Mouse (Mus musculus) liver, embryonic 15.5 days (tissue): ENCODE results near the gene Dhx32. TPM values are rescaled to one million over a fixed set of nuclear protein-coding genes. Genes with fewer than 3 reads are reported as not detected.
A peak's percentile ranks its signal among the peaks of the same experiment; 100 is the strongest.
"Not testable (repeated sequence)": the region's sequence is repeated elsewhere in the genome, so short reads cannot be mapped to it uniquely, and the experiment has no call there.

ENCODE experiments used
- ATAC-seq: fragments of 200-750 bp; cut with Nextera tagmentation; 2 replicates; pipeline ENCODE4 v1.8.0; 2017; ENCODE audit warnings: moderate number of reproducible peaks, mild to moderate bottlenecking, moderate library complexity; ENCODE audit not compliant: insufficient read depth
- H3K27ac ChIP-seq: fragments of 300-500 bp; sonication (generic); replicated peaks from 2 replicates; pipeline ENCODE4 v1.5.1; 2015; ENCODE audit warnings: mild to moderate bottlenecking, inconsistent platforms
- H3K27me3 ChIP-seq: fragments of 300-500 bp; sonication (generic); 2 replicates; pipeline ENCODE4 v1.6.1; 2015; ENCODE audit warnings: mild to moderate bottlenecking, inconsistent platforms
- H3K36me3 ChIP-seq: fragments of 300-500 bp; sonication (generic); replicated peaks from 2 replicates; pipeline ENCODE4 v1.6.1; 2015; ENCODE audit warnings: moderate library complexity, mild to moderate bottlenecking, inconsistent platforms
- H3K4me1 ChIP-seq: fragments of 300-500 bp; sonication (generic); replicated peaks from 2 replicates; pipeline ENCODE4 v1.6.1; 2015; ENCODE audit warnings: inconsistent platforms
- H3K4me2 ChIP-seq: fragments of 300-500 bp; sonication (generic); 2 replicates; pipeline ENCODE4 v1.6.1; 2015; ENCODE audit warnings: moderate library complexity, mild to moderate bottlenecking, inconsistent platforms
- H3K4me3 ChIP-seq: fragments of 300-500 bp; sonication (generic); replicated peaks from 2 replicates; pipeline ENCODE4 v1.5.1; 2015; ENCODE audit warnings: mild to moderate bottlenecking, inconsistent platforms
- H3K9ac ChIP-seq: fragments of 300-500 bp; sonication (generic); 2 replicates; pipeline ENCODE4 v1.6.1; 2015; ENCODE audit warnings: moderate library complexity, mild to moderate bottlenecking, inconsistent platforms
- H3K9me3 ChIP-seq: fragments of 300-500 bp; sonication (generic); replicated peaks from 2 replicates; pipeline ENCODE4 v1.6.1; 2016; ENCODE audit warnings: inconsistent platforms
- WGBS: fragments of 180-500 bp; shearing (Covaris S2); methylation state at CpG from one replicate; pipeline ENCODE4 v1.1.7; 2015; ENCODE audit warnings: mixed read lengths; ENCODE audit not compliant: insufficient replicate concordance; 5-methylcytosine and 5-hydroxymethylcytosine counted together
- polyA plus RNA-seq: library from polyadenylated mRNA; unstranded; fragments of >200 nt; fragmentation: Nextera tagmentation; extraction: Ambion mirVana; gene quantifications from 2 replicates; pipeline ENCODE4 v1.2.1, GENCODE M21; 2015

Gene Dhx32
- polyA plus RNA-seq, 1 experiment from 2014 or later: 10.7 TPM

DNA sequence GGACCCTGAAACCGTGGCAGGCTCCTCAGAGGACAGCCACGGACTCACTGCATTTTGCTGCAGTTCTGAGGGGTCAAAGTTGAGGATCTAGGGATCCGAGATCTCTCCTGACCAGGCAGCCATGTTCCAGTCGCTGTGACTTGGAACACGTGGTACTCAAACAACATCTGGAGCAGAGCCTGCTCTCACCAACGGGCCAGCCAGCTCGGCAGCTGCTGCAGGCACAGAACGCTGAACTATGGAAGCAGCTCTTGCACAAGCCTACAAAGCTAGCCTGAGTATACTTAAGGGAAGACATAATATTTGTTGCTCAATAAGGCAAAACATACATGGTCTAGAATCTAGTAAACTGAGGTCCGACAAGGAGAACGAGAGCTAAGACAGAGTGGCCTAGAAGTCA lies 57.0 kb downstream of the Dhx32 start:
- no peaks in the 10 kb centered on the region for H3K9me3 ChIP-seq
- WGBS: 74% methylated on average over 10 of the region's 10 CpGs
- no peak overlapping the region for H3K27ac ChIP-seq
- peaks cover 31% of the 10 kb centered on the region for H3K36me3 ChIP-seq
- no peak overlapping the region for H3K4me2 ChIP-seq
- no peak overlapping the region for H3K4me3 ChIP-seq
- peaks cover 2% of the 10 kb centered on the region; the same call in 1 of the 2 replicates for H3K4me1 ChIP-seq
- no peak overlapping the region for H3K9ac ChIP-seq
- H3K27me3 ChIP-seq: no peaks in the 10 kb centered on the region
- ATAC-seq: no peak

DNA sequence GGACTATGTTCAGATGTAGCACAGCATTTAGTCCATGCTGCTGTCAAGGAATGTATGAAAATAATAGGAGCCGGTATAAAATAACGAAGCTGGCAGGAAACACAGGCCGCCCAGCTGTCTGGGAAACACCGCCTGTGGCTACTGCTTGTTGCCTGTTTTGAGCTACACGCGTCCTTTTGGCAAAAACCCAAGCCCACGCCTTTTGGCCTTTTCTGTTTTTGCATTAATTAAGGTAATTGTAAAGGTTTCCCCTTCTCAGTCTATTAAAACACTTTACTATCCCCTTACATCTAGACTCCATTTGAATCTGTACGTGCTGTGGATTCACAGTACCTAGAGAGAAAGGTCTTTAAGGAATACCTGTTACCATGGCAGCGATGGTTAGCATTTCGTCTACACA lies 57.7 kb downstream of the Dhx32 start:
- H3K4me2 ChIP-seq: no peak overlapping the region
- no peak for ATAC-seq
- H3K27me3 ChIP-seq: no peaks in the 10 kb centered on the region
- 82% methylated on average over 10 of the region's 10 CpGs for WGBS
- no peak overlapping the region for H3K4me3 ChIP-seq
- H3K27ac ChIP-seq: no peak overlapping the region
- peaks cover 38% of the 10 kb centered on the region for H3K36me3 ChIP-seq
- no peaks in the 10 kb centered on the region for H3K9me3 ChIP-seq
- H3K4me1 ChIP-seq: no peaks in the 10 kb centered on the region
- no peak overlapping the region for H3K9ac ChIP-seq

DNA sequence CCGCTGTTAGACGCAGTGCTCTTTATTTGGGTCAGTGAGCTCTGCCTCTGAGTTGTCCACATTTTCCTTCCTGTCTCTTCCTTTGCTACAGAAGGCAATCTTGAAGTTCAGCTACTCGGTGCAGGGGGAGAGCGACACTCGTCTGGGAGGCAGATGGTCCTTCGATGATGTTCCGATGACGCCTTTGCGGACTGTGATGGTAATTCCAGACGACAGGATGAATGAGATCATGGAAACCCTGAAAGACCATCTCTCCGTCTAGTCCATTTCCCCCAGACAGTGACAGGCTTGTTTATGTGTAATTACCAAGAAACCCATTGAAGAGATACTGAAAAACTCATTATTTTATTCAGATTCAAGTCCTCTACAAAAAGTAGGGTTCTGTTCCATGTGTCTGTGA lies 61.9 kb downstream of the Dhx32 start:
- H3K4me3 ChIP-seq: no peak overlapping the region
- H3K27me3 ChIP-seq: no peaks in the 10 kb centered on the region
- no peak overlapping the region for H3K27ac ChIP-seq
- no peak for ATAC-seq
- no peaks in the 10 kb centered on the region for H3K4me1 ChIP-seq
- H3K36me3 ChIP-seq: peaks cover 81% of the 10 kb centered on the region
- 85% methylated on average over 11 of the region's 11 CpGs for WGBS
- H3K4me2 ChIP-seq: no peak overlapping the region
- H3K9me3 ChIP-seq: no peaks in the 10 kb centered on the region
- H3K9ac ChIP-seq: no peak overlapping the region

DNA sequence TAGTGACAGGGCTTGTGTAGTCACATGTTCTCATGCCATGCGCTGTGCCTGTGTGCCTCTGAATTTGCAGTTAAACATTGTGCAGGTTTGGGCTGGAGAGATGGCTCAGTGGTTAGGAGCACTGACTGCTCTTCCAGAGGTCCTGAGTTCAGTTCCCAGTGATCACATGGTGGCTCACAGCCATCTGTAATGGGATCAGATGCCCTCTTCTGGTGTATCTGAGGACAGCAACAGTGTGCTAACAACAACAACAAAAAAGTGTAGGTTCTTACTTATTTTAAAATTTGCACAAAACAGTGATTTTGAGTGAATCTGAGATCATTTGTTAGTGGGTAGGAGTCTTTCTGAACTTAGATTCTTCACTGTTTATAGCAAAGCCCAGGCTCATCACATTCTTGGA lies 63.9 kb downstream of the Dhx32 start:
- Histone ChIP-seq H3K9ac (no peak overlapping the region), H3K4me1 (no peaks in the 10 kb centered on the region; the same call in 1 of the 2 replicates), H3K4me3 (no peak overlapping the region), H3K9me3 (no peaks in the 10 kb centered on the region), H3K4me2 (no peak overlapping the region), H3K27me3 (no peaks in the 10 kb centered on the region), H3K36me3 (peaks cover 97% of the 10 kb centered on the region), H3K27ac (no peak overlapping the region)
- ATAC-seq: no peak
- 91% methylated on average over 1 of the region's 1 CpGs for WGBS

DNA sequence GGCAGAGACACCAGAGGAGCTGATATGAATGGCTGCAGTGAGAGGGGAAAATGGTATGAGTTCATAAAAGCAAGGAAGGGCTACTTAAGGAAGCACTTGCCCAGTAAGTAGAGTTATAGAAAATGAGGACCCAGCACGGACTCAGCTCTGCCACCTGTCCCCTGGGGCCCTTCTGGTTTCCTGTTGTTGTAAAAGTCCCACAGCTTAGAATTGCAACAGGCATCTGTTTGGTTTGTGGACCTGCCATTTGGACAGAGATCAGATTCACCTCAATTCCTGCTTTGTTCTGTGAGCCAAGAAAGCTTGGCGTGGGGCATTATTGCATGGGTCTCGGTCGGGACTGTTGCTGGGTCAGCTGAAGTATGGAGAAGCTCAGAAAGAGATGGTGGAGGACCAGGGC lies 67.1 kb downstream of the Dhx32 start:
- Histone ChIP-seq H3K4me3 (no peak overlapping the region), H3K27me3 (no peaks in the 10 kb centered on the region), H3K36me3 (peaks cover 89% of the 10 kb centered on the region), H3K9me3 (no peaks in the 10 kb centered on the region), H3K4me1 (peaks cover 6% of the 10 kb centered on the region; the same call in 1 of the 2 replicates), H3K9ac (no peak overlapping the region), H3K4me2 (no peak overlapping the region), H3K27ac (no peak overlapping the region)
- ATAC-seq: no peak
- 82% methylated on average over 4 of the region's 4 CpGs for WGBS

DNA sequence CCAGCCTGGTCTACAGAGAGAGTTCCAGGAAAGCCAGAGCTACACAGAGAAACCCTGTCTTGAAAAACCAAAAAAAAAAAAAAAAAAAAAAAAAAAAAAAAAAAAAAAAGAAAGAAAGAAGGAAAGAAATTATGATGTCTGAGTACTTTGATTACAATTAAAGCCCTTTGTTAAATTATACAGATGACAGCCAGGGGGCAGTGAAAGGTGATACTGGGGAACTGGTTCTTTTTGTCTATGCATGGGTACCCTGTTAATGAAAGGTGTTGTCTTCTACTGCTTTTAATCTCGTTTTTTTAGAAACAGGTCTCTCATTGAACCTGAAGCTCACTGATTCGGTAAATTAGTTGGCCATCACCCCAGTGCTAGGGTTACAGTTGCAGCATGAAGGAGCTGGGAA lies 75.2 kb downstream of the Dhx32 start:
- Histone ChIP-seq H3K27me3 (no peaks in the 10 kb centered on the region), H3K4me3 (peak overlapping the region; percentile 77), H3K4me1 (peaks cover 58% of the 10 kb centered on the region), H3K9ac (no peak overlapping the region), H3K36me3 (peaks cover 14% of the 10 kb centered on the region; the same call in 1 of the 2 replicates), H3K9me3 (no peaks in the 10 kb centered on the region), H3K27ac (peak overlapping the region; percentile 94; the same call in 1 of the 2 replicates), H3K4me2 (peak overlapping the region; percentile 82)
- ATAC-seq: no peak
- WGBS: 70% methylated on average over 2 of the region's 2 CpGs

DNA sequence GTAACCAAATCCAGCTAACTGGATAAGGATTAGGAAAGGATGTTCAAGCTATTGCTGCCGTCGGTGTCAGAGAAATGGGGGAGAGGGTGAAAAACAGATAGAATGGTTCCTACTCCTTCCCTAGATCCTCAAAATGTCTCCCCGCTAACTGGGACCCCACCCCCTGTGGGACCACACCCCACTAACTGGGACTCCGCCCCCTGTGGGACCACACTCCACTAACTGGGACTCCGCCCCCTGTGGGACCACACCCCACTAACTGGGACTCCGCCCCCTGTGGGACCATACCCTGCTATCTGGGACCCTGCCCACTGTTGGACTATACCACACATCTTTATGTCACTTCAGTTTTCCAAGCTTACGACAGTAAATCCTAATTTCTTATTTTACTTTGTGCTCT lies 78.6 kb downstream of the Dhx32 start:
- H3K9me3 ChIP-seq: no peaks in the 10 kb centered on the region
- H3K4me2 ChIP-seq: peak overlapping the region; percentile 20; the same call in 1 of the 2 replicates
- H3K4me3 ChIP-seq: no peak overlapping the region
- H3K27me3 ChIP-seq: no peaks in the 10 kb centered on the region
- peak overlapping the region; percentile 75 for H3K27ac ChIP-seq
- H3K36me3 ChIP-seq: peaks cover 29% of the 10 kb centered on the region
- WGBS: 84% methylated on average over 7 of the region's 7 CpGs
- no peak overlapping the region for H3K9ac ChIP-seq
- no peak for ATAC-seq
- peaks cover 68% of the 10 kb centered on the region for H3K4me1 ChIP-seq

GRCm38 (mm10) chr7:133702333-133702732 lies 80.2 kb downstream of the Dhx32 start:
- no peaks in the 10 kb centered on the region for H3K9me3 ChIP-seq
- H3K27ac ChIP-seq: peak overlapping the region; percentile 99
- H3K9ac ChIP-seq: peak overlapping the region; percentile 68
- H3K4me1 ChIP-seq: peaks cover 72% of the 10 kb centered on the region
- no peaks in the 10 kb centered on the region for H3K27me3 ChIP-seq
- 25% methylated on average over 10 of the region's 10 CpGs for WGBS
- peak overlapping the region; percentile 71 for H3K4me3 ChIP-seq
- H3K4me2 ChIP-seq: peak overlapping the region; percentile 83
- peaks cover 40% of the 10 kb centered on the region for H3K36me3 ChIP-seq
- ATAC-seq: peak; percentile 84

- Histone ChIP-seq H3K4me2 (peak overlapping the region; percentile 83), H3K4me3 (peak overlapping the region; percentile 71), H3K27ac (peak overlapping the region; percentile 99), H3K4me1 (peaks cover 76% of the 10 kb centered on the region), H3K9ac (peak overlapping the region; percentile 68), H3K36me3 (peaks cover 50% of the 10 kb centered on the region), H3K27me3 (no peaks in the 10 kb centered on the region), H3K9me3 (no peaks in the 10 kb centered on the region)
- WGBS: 44% methylated on average over 7 of the region's 7 CpGs
- no peak for ATAC-seq
Observed at GRCm38 (mm10) chr7:133701366-133701765, 81.2 kb downstream of the Dhx32 start.

DNA sequence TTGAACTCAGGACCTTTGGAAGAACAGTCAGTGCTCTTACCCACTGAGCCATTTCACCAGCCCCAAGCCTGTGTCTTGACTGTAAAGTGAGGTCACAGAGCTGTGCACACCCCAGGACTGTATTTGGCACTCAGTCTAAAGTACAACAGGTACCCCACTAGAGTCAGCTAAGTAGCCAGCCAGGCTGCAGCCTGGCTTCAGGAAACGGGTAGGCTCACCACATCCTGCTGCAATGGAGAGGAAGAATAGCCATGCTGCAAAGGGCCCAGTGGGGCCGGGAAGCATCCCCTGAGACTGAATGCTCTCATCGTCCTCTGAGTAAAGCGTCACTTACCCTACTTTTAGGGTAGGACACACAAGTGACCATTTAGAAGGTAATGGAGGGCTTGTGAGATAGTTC lies 82.6 kb downstream of the Dhx32 start:
- Histone ChIP-seq H3K4me3 (peak overlapping the region; percentile 71), H3K9ac (peak overlapping the region; percentile 68), H3K27me3 (no peaks in the 10 kb centered on the region), H3K4me2 (peak overlapping the region; percentile 83), H3K36me3 (peaks cover 65% of the 10 kb centered on the region), H3K27ac (peak overlapping the region; percentile 99), H3K9me3 (no peaks in the 10 kb centered on the region), H3K4me1 (peaks cover 81% of the 10 kb centered on the region)
- ATAC-seq: no peak
- 61% methylated on average over 4 of the region's 4 CpGs for WGBS

DNA sequence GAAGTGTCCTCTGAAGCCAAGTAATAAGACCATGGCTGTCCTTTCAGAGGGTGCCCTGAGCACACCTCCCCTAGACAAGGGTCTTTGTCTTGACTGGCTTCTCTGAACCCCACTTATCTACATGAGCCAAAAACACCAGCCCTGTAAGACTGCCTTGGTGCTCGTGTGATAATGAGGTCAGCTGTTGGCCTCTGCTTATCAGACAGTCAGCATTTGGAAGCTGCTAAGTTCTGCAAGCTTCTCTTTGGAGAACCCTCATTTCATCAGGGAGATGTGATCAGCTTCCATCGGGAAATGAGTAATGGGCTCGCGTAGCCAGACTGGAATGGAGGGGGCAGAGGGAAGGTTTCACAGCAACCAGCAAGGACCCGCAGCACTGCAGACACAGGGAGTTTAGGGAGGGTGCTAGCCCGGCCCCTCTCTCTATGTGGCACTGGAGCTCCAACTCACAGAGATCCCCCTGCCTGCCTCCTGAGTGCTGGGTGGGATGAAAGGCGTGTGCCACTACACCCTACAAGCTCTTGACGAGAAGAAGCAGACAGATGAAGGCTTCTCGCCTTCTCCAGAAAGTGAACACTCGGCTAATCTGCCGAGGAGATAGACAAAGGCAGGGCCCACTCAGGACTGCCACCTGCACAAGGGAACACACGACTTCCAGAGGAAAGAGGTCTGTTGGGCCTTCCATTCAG lies 84.4 kb downstream of the Dhx32 start:
- Histone ChIP-seq H3K27ac (peak overlapping the region; percentile 99), H3K27me3 (no peaks in the 10 kb centered on the region), H3K9ac (peak overlapping the region; percentile 68), H3K36me3 (peaks cover 71% of the 10 kb centered on the region), H3K4me3 (peak overlapping the region; percentile 71), H3K4me1 (peaks cover 69% of the 10 kb centered on the region), H3K4me2 (peak overlapping the region; percentile 83), H3K9me3 (no peaks in the 10 kb centered on the region)
- ATAC-seq: peak; percentile 80
- 23% methylated on average over 12 of the region's 12 CpGs for WGBS

DNA sequence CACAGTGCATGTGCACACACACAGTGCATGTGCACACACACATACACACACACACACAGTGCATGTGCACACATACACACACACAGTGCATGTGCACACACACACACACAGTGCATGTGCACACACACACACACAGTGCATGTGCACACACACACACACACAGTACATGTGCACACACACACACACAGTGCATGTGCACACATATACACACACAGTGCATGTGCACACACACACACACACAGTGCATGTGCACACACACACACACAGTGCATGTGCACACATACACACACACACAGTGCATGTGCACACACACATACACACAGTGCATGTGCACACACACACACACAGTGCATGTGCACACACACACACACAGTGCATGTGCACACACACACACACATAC lies 96.9 kb downstream of the Dhx32 start:
- H3K27ac ChIP-seq, H3K9ac ChIP-seq, H3K4me1 ChIP-seq, H3K4me2 ChIP-seq, H3K27me3 ChIP-seq, ATAC-seq, H3K4me3 ChIP-seq, H3K9me3 ChIP-seq: not testable (repeated sequence)
- peaks cover 69% of the 10 kb centered on the region for H3K36me3 ChIP-seq
